Mouse (Mus musculus) inflammation-experienced regulatory T-cells, adult 6 months (primary cell): Measurements from ENCODE around the gene Armh2. TPM values are rescaled to one million over a fixed set of nuclear protein-coding genes. Genes with fewer than 3 reads are reported as not detected.
A peak's percentile ranks its signal among the peaks of the same experiment; 100 is the strongest.

Experiments
- ATAC-seq: one replicate; pipeline ENCODE4 v1.8.0; 2017
- polyA plus RNA-seq, 3 experiments: library from polyadenylated mRNA; unstranded; fragments of 100-300 nt; shearing (Covaris generic); gene quantifications; one replicate each; pipeline ENCODE4 v1.2.1; 2017

Gene Armh2
- under 1 TPM in 1 of 3 experiments, not detected in 2; 0.70 TPM for polyA plus RNA-seq

DNA sequence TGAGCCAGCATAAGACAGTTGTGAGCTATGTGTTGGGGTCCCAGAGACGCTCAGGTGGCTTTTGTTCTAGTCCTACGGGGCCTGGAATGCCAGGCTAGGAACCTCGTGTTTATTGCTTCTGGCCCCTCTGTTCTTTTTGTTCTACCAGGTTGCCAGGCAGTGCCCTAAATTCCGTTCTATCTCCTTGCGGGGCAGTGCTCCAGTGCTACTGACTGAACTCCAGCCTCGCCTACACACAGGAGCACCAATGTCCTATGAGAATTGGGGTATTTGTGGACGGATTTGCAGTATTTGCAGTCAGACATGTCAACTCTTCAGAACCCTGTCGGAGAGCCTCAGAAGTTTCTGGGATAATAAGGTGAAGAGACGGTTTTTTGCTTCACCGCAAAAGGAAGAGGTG, at the start of gene Armh2:
TSS of gene Armh2 (plus strand) at position 205 of the 400 bp plus-strand sequence.
- ATAC-seq: no peak

DNA sequence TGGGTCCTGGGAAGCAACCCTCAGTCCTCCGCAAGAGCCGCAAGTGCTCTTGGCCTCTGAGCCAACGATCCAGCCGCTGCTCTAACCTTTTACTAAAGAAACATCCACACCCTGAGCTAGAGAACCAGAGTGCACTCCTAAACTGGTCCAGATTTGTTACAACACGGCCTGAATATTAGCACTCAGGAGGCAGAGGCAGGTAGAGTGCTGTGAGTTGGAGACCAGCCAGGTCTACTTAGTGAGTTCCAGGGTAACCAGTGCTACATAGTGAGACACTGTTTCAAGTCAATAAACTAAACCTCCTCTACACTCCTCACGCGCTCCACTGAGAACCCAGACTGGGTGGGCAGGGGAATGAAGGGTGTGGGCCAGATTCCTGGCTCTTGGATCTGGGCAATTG, 47.7 kb upstream of the Armh2 start:
- ATAC-seq: no peak

DNA sequence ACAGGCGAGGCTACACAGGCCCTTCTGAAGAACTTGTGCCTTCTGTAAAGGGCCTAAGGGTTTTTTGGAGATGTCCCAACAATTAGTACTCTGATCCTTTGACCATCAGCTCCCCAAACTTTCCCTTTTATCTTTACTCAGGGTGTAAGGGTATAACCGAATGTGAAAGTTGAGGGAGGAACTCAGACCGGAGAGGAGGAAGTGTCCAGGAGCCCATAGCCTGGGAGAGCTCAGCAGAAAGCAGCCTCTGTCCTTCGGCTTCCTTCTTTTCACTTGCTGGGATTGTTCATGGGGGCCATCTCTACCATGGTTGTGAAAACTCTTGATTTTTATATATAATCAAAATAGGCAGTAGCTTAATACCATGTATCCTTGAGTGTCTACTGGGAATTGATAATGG, 42.3 kb upstream of the Armh2 start:
- no peak for ATAC-seq

DNA sequence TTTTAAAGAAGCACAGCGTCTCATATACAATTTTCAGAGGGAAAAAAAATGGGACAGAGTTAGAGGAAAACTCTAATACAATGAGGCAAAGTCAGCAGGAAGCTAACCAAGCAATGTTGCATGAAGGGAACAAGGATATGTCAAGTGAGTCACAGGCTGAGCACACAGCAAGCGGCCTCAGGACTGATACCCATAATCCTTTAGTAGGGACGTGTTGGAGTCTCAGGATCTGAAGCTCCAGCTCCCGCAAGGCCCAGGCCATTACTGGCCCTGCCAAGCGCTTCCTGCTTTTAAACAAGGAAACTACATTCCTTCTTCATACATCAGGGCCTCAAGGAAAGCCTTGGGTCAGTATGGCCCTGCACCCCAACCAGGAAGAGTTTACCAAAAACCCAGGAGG, 38.9 kb upstream of the Armh2 start:
- no peak for ATAC-seq

DNA sequence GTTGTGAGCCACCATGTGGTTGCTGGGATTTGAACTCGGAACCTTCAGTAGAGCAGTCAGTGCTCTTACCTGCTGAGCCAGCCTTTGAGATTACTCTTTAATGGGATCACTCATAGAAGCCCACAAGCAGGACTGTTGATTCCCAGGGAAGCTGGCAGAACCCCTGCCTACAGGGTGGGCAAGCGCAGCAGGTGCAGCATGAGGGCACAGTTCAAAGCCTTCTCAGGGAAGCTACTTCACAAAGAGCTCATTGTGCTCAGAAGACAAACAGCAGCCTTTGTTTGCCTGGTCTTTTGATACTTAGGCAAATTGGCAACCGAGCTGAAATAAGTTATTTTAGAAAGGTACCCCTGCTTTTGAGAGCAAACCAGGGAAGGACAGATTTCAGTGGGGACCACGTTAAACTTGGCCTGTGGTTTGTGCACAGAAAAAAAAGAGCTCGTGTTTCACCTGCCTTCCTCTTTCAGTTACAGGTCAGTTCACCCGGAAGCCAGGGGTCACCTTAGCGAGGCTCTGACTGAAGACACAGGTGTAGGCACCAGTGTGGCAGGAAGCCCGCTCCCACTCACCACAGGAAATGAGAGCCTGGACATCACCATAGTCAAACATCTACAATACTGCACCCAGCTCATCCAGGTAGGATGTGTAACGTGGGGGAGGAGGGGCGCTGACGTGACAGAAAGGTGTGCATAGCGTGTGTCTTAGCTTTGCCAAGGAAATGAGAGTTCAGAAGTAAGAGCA, 31.2 kb upstream of the Armh2 start:
- ATAC-seq: no peak

DNA sequence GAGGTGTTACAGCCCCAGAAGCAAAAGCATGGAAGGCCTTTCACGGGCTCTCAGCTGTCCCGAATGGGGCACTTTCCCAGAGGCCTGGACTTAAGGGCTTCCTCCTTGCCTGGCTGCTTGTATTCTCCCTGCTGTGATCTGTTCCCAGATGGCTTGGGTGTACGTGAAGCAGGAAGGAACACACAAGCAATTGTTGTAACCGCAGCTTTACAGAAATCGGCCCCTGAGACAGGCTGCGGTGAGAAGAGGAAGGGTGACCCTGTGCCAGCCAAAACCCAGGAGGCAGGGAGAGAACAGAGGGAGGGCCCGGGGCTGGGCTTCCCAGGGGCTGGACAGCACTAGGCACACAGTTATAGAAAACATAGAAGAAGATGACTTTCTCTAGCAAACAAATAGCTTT, 30.1 kb upstream of the Armh2 start:
- ATAC-seq: no peak

DNA sequence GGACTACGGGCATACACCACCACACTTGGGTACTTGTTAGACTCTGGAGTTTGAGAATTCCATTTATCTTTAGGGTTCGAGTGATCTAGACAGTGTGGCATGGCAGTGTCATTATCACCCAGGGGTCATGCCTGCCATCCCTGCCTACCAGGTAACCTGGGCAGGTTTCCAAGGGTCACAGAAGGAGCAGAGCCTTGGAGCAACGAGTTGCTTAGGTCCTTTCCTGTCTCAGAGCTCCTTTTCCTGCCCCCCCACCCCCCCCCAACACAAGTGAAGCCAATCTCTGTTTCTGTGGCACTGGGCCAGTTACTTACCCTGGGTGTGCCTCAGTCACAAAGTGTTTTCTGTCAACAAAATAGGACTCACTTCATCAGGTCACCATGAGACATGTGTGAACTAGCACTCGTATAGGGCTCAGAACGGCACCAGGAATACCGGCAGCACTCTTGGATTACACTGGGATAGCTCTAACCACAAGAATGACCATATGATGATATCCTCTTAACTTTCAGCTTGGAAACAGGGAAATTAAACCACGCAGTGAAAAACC, 28.4 kb upstream of the Armh2 start:
- ATAC-seq: no peak

DNA sequence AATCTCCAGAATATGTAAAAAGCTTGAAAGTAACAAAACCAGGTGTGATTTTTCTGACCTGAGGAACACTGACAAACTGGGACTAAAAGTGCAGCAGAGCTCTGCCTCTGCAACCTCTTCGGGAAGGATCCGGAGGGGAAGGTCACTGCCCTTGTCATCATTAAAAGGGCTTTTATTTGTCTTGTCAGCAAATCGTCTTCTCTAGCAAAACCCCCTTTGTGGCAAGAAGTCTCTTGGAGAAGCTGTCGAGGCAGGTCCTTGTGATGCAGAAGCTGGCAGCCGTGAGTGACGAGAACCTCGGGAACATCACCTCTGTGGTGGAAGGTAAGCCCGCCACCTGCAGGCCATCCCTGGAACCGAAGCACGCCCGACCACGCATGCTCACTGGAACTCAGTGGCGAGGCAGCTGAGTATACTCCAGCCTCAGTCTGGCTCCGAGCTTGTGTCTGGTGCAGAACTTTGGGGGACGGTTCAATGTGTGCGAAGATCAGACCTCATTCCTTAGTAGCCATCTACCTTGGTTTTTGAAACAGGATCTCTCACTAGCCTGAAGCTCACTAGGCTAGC, 27.5 kb upstream of the Armh2 start:
- peak; percentile 61 for ATAC-seq

DNA sequence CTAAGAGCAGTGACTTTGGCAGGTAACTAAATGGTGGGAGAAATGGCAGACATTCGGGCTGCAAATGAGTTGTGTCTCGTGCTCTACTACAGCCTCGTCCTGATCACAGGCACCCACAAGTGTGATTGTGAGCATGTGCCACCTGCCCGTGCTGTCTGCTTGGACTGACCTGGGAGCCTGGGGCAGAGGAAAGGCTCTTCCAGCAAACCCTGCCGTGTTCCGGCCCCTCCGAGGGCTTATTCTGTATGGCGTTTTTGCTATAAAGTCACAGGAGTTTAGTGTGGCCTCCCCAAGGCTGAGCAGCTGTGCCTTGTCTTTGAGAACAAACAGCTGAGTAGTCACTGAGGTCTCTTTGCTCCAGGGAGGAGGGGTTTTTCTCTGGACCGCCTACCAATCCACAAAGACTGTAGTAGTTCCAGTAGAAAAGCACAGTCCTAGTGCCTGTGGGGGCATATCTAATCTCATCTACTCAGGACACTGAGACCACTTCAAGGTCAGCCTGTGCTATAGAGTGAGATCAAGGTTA, 26.6 kb upstream of the Armh2 start:
- ATAC-seq: no peak

DNA sequence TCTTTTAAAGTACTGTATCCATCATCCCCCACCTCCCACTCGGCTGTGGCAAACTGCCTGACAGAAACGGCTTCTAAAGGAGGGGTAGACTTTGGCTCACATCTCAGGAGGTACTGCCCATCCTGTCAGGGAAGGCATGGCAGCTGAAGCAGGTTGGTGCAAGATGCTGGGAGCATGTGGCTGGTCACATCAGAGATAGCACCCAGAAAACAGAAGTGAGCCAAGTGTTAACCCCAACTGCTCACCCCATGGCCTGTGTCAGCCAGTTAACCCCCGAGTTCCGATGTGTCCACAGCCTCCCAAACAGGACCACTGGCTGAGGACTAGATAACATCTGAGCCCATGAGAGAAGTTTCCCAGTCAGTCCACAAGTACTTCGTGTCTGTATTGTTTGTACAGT, 25.4 kb upstream of the Armh2 start:
- no peak for ATAC-seq

DNA sequence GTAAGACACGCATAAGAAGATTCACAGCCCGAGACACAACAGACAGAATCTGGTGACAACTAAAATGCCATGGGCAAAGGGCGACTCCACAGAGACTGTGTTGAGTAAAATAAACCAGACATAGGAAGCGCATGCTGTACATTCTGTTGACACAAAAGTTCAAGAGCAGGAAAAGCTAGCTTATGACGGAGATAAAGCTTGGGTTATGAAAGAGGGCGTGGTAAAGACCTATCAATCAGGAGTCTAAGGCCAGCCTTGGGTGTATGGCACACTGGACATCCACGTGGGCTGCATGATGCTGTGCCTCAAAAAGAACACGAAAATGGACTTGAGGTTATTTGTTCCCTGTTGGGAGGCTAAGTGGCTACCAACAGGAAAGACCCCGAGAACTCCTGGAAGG, 24.6 kb upstream of the Armh2 start:
- no peak for ATAC-seq

DNA sequence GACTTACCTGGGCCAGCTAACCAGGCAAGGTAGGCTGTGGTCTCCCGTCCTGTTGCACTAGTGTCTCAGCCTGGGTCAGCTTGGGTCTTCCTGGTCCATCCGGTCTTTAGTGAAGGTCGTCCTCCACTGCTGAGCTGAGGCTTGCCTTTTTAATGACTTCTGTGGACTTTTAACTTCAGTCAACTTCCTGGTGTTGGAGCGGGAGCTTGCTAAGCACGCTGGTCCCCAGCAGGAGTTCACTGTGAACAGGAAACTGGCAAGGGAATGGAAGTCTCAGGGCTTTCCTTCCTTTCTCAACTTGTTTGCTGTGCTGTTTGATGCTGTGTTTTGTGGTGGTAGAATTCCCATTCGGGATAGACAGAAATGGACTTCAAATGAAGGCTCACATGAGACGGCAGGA, 23.4 kb upstream of the Armh2 start:
- no peak for ATAC-seq

DNA sequence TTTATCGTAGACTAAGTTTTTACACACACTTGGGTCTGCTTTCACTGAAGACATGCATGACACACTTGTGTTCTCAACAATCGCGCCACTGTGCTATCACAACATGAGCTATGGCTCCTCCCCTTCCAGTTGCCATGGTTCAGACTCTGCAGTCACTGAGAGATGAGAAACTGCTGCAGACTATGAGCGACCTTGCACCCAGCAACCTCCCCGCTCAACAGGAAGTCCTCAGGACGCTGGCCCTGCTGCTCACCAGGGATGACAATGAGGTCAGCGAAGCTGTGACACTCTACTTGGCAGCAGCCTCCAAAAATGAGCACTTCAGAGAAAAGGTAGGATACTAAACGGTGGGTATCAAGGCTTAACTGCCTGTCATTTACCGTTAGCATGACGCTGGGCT, 19.5 kb upstream of the Armh2 start:
- no peak for ATAC-seq

DNA sequence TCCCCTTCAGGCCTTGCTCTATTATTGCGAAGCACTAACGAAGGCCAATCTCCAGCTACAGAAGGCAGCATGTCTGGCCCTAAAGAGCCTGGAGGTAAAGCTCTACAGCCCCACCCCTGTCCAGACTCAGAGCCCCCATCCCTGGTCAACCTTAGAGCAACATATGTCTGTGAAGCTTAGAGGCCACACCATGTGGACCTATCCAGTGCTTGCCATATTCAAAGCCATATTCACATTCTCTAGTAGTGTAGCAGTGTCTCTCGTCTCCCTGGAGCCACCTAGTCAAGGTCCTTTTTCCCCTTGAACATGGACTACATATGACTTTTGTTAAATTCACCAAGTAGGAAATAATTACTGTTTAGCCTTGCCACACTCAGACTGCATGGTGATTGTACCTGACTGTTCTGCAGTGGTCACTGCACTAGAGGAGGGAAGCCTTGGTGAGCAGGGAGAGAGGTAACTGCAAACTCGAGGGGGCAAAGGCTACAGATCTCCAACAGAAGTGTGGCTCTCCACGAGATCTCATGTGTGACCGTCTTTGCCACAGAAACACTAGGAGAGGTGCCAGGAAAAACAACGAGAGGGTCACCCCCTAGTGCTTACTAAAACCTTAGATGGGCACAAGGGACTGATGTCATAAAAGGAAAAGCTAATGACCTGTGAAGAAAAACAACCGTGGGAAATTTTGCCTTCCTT, 17.2 kb upstream of the Armh2 start:
- ATAC-seq: no peak

DNA sequence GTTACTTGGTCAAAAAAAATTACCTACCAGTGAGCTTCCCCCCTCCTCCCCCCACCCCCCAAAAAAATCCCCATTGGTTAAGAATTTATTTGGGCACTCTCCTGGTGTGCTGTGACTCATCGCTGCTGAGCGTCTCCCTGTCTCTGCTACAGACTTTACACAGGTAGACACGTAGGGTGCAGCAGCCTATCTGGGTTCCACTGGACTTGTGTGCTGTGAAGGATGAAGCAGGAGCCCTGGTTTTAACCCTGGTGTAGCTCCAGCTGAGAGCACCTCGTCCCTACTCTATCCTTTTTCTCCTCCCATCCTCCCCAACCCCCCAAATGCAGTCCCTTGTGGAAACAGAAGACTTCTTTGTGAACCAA, 16.7 kb upstream of the Armh2 start:
- ATAC-seq: no peak

DNA sequence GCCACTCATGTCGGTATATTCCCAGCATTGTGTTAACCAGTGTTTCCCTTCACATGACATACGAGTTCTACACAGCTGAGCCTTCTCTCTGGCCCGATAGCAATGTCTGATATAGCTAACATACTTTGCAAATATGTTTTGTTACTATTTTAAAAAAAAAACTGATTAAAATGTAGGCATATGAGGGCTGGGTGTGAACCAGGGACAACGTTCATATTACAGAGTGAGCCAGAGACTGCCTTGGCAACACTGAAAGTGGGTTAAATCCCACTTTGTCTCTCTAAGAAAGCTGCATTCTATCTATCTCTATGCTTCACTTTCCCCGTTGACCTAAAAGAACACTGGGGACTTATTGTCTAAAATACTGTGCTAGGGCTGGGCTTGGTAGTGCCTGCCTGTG, 11.9 kb upstream of the Armh2 start:
- ATAC-seq: no peak

DNA sequence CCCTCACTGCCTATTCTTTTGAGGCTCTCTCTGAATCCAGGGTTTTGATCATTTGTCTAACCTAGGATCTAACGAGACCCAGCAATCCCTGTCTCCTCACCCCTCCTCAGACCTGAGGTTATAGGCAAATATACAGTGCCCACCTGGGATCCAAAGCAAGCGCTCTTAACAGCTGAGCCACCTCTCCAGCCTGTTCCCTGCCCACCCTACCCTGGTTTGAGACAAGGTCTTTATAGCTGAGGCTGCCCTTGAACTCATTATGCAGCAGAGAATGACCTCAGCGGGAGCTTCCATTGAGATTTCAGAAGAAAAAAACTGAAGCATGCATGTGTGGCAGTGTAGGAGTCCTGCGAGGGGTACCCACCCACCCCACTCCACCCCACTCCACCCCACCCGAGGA, 6.5 kb upstream of the Armh2 start:
- ATAC-seq: no peak

DNA sequence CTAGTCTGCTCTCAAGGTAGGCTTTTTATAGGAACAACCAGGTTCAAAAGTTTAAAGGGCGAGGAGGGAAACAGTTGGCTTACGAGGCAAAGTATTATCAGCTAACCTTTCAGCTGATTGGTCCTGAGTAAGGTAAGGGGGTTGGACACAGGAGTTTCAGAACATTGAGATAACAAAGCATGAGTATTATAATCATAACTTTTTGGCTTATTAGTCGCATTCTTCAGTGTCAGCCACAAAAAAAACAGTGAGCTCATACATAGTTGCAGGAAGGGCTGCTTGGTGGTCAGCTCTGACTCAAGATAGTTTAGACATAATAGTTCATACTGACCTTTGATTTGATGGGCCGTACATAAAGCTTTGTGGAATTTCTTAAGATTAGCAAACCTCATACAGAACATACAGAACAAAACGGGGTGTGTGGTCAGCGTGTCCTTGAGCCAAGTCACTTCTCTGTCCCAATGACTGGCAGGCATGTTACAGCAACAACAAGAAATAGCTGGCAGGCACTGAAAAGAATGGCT, 5.4 kb upstream of the Armh2 start:
- ATAC-seq: no peak

DNA sequence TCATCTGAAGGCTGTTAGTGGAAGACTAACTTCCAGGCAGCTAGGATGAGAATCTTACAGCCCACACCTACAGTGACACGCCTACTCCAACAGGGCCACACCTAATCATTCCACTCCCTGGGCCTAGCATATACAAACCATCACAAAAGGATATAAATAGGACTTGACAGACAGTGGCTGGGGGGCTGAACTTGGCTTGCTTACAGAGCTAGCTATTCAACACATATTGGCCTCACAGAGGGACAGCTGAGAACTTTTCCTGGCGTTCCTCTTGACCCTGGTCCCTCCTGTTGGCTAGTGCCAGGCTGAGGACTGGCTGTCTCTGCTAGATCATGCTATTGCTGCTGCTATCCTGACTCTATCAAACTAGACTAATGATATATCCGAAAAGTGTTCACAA, 6.8 kb downstream of the Armh2 start:
- ATAC-seq: no peak

DNA sequence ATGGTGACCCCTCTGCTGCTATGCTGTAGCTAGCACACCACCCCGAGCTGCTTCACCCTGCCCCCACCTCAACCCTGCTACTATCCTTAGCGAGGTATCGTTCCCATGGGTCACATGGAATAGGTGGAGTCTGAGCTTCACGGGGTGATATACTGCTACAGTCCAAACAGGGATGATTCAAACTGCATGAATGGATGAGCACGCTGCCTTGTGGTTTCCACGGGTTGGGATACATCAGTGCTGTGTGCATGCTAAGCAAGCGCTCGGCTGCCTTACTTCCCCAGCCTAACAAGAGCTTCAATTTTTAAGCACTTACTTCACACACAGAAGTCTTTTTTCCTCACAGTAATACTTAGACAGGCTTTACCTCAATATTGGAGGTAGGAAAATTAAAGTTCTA, 9.8 kb downstream of the Armh2 start:
- no peak for ATAC-seq

DNA sequence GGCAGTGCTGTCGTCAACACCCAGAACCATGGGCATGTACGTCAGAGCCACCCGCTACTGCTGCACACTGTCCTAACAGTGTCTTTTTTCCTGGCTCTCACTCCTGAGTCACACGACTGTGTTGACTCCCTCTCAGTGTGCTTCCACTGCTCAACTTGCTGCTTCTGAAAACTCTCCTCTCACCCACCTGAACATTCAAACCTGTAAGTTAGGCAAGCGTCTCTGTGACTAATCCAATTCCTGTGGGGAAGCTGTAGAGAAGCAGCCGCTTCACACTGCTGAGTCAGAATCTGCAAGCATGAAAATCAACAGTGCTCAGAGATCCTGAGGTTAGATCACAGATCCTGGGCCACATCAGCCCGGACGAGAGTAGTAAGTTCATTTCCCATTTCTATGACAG, 10.4 kb downstream of the Armh2 start:
- no peak for ATAC-seq

DNA sequence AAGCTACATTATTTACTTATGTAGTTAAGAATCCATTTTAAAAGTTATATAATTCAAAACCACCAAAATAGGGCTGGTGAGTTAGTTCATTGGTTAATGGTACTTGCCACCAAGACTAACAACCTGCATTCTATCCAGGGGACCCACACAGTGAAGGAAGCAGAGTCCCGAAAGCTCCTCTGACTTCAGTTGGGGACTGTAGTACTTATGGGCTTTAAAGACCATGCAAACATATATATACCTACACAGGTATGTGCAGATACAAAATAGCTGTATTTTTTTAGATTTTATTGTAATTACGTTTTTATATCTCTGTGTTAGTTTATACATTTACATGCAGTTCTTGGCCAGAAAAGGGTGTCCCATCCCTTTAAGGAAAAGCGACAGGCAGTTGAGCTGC, 15.7 kb downstream of the Armh2 start:
- no peak for ATAC-seq

DNA sequence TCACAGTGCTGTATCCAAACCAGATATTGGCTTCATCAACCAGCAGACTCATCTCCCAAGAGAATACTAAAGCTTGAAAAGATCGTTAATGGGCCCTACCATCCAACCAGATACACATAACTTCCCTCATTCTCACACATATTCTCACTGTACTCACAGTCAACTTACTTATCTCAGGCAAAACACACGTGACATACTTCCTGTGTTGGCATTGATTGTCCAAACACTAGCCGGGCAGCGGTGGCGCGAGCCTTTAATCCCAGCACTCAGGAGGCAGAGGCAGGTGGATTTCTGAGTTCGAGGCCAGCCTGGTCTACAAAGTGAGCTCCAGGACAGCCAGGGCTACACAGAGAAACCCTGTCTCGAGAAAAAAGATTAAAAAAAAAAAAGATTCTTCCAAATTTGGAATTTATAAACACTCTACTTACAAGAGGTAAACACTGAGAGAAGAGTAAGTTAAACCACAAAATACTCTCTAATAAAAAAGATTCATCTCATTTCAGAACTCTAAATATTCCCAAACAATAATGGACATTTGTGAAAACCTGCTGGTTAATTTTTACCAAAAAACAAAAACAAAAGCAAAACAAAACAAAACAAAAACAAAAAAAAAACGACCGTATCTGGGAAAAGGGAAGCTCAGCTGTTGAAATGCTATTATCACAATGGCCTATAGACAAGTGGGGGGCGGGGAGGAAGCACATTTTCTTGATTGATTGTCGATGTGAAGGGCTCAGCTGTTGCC, 17.0 kb downstream of the Armh2 start:
- no peak for ATAC-seq
